Mouse (Mus musculus): Measurements from ENCODE around the gene Gan.

Gene Gan

DNA sequence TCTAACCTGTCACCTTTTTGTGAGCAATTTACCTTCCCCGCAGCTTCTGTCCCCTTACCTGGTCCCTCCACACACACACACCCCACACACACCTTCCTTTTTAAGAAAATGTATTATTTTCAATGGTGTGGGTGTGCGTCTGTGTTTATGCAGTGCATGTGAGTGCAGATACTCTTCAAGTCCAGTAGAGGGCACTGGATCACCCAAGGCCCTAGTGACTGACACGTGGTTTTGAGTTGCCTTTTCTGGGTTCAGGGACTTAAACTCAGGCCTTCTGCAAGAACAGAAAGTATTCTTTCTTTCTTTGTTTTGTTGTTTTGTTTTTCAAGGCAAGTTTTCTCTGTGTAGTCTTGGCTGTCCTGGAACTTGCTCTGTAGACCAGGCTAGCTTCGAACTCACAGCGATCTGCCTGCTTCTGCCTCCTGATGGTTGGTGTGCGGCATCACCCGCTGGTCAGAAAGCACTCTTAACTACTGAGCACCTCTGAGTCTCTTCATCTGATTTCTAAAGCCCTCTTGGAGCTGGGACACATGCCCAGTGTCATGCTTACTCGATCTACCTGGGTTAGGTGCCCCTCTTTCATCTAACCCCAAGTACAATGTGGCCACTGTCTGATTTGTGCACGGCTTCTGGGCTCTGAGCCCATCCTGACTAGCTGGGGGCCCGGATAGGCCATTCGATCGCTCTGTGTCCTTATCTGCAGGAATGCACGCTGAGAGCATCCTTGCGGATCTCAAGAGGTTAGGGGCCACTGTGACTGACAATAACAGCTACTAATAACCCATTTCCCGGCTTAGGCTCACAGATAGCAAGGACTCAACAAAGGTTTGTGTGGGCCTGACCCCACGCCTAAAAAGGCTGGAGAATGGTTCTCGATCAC, 95.7 kb downstream of the Gan start:
- DNase-seq (ENCODE audit: low read depth, low spot score): no peak

- DNase-seq (ENCODE audit: low read depth, low spot score): no peak
Measured at GRCm38 (mm10) chr8:117254496-117254895, 96.6 kb downstream of the Gan start.

DNA sequence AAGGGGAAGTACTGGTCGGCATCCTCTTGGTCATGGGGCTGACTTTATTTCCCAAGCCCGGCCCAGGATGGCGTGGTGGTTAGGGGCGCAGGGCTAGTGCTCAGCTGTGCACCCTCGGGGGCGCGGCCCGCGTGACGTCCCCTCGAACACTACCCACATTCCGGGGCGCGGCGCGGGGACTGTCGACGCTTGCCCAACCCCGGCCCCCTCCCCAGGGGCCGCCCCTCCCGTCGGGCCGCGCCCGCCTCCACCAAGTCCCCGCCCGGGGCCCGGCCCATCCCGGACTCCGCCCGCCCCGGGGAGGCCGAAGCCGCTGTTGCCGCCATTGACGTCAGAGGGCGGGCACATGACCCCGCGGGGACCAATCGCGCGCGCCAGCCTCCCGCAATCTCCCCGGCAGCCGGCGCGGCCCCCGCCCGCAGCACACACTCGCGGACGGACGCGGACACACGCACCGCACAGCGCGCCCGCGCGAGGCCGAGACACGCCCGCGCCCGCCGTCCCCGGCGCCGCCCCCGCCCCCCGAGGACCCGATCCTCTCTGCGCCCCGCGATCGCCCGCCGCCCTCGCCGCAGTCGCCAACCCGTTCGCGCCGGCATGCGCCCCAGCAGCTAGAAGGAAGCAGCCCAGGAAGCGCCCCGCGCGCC, 98.5 kb downstream of the Gan start:
- DNase-seq (ENCODE audit: low read depth, low spot score): peak; percentile 78

DNA sequence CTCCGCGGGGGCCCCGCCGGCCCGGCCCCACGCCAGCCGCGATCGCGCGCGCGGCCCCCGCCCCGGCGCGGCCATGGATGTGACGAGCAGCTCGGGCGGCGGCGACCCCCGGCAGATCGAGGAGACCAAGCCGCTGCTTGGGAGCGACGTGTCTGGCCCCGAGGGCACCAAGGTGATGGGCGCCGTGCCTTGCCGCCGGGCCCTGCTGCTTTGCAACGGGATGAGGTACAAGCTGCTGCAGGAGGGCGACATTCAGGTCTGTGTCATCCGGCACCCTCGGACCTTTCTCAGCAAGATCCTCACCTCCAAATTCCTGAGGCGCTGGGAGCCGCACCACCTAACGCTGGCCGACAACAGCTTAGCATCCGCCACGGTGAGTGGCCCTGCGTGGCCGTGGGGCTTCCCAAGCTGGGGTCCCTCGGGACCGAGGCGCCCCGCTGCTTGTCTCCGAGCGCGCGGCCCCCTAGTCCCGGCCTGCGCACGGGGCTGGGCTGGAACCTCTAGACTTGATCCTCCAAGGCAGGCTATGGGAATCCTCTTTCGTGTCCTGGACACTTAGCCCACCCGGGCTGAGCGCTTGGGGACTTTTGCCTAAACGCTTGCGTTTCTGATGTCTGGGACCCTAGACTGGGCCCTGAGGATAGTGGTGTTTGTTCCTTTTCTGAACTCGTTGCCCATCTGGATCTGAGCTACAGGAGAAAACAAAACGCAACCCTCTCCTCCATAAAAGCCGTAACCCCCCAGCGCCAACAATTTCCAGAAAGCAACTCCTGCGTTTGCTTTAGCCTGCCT, 99.3 kb downstream of the Gan start, which contains the start of gene Cmip:
Cmip (plus strand) TSS at position 36 of the 792 bp plus-strand sequence.
- DNase-seq (ENCODE audit: low read depth, low spot score): no peak

- DNase-seq (ENCODE audit: low read depth, low spot score): no peak
Measured at GRCm38 (mm10) chr8:117257821-117258575, 100.1 kb downstream of the Gan start.

- no peak for DNase-seq (ENCODE audit: low read depth, low spot score)
Measured at GRCm38 (mm10) chr8:117258576-117259040, 100.7 kb downstream of the Gan start.

DNA sequence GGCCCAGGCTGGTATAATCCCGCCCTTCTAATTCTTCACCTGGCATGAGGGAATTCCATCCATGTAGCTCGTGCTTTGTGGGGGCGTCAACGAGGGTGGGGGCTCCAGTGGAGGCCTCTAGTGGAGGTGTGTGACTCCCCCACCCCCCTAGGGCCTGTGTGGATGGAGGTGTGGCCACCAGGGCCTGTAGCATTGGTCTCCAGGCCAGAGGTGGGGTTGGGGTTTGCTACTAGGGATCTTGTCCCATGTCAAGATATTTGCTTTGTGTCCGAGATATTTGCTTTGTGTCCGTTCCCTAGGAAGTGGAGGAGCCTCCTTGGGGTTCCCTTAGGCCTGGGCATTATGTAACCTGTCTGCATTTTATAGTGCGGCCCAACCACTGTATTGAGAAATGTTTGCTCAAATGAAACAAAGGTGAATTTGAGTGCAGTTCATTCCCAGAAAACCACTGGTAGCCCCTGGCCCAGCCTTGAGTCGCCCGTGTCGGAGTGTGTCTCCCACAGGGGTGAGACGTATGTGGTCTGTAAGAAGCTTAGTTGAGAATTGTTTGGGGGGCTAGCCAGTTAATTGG, 101.6 kb downstream of the Gan start:
- no peak for DNase-seq (ENCODE audit: low read depth, low spot score)

DNA sequence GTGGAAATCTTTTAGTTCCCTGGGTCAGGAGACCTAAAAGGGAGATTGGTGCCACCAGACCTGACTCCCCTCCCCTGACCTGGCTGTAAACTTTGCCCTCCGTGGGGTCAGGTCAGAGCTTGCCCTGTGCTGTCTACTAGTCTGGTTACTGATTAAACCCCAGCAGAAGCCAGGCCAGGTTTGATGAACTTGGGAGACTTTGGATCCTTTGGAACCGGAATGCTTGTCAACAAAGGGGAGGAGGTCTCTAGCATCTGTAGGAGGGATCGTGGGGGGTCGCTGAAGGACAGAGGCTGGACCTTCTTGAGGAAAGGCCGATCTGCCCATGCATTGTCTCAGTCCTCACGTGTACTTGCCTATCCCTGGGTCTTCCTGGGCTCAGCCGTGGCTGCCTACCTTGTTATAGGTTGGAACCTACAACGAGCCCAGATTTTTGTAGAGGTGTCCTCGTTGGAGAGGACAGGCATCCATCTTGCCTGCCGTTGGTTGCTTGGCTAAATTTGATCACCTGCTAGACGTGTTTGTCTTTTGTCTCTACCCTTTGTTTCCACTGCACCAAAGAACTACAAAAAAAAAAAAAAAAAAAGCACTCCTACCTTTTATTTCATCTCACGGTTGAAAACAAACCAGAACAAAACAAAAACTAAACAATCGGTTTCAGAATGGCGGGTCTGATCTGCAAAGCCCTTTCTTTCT, 102.4 kb downstream of the Gan start:
- DNase-seq (ENCODE audit: low read depth, low spot score): no peak

DNA sequence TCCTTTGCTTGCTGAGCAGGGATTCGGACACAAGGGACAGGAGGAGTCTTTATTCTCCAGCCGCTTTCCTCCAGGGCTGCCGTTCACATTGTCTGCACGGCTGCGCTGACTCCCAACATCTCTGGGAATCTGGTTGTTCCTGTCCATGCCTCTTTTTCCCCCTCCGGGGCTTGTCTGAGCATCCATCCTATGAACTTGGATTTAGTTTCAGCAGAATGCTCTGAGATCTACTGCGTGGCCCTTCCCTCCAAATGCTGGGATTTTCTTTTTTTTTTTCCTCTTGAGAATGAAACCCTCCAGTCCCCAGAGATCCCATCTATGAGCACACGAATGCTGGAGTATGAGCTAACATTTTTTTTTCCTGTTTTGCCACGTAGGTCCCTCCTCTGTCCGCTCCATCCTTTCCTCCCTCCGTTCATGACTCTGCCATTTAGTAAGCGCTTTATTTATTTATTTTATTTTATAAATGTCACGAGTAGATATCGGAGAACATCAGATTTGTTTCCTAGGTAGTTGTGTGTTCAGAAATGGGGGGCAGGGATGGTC, 103.1 kb downstream of the Gan start:
- DNase-seq (ENCODE audit: low read depth, low spot score): no peak

DNA sequence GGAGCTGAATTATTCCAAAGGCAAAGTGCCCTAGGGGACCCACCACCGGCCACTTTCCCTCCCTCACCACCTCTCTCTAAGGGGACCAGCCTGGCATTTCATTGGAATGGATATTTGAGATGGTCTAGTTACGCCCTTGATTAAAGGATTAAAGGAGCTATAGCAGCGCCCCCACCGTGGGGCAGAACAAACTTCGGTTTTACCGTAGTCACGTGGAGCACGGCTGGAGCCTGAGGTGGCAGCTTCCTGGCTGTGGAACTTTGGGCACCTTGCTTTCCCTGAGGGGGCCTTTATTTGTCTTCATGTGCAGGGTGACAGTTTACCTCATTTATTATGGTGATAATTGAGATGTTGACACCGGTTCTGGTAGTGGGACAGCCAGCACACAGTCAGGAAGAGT, 103.8 kb downstream of the Gan start:
- no peak for DNase-seq (ENCODE audit: low read depth, low spot score)

- no peak for DNase-seq (ENCODE audit: low read depth, low spot score)
Measured at GRCm38 (mm10) chr8:117262685-117263084, 104.8 kb downstream of the Gan start.

DNA sequence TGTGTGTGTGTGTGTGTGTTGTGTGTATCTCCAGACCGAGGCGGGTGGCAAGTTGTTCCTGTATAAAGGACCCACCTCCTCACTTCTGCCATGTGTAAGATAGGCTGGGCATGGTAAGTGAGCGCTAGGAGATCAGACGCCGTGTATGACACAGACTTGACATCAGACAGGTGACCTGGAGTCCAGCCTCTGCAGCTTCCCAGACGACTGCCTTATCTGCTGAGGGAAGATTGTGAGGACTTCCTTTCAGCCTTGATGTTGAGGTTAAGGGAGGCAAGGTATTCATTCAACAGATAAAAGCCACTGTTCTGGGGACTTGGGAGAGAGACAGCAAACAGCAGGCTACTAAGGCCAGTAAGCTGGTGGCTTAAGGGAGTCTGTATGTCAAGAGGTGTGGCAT, 105.5 kb downstream of the Gan start:
- DNase-seq (ENCODE audit: low read depth, low spot score): no peak

DNA sequence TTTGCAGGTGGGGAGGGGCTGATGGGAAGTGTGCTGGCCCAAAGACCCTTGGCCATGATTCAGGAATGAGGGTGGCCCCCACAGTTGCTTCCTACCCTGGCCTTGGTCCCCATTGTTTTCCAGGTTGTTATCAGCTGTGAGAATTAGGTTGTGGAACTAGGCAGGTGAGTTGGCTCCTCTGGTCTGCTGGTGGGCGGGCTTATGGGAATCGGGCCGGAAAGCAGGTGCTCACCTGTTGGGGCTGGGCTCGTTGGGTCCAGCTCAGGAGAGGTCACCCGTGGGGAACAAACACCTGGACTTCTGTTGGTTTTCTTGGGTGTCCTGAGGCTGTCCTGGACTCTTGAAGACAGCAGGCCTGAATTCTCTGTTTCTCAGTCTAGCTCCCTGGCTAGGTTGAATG, 107.1 kb downstream of the Gan start:
- no peak for DNase-seq (ENCODE audit: low read depth, low spot score)

Data from brain, embryonic 18.5 days (tissue).